Mouse (Mus musculus): ENCODE results near the gene Olfr774. TPM values are rescaled to one million over a fixed set of nuclear protein-coding genes. Genes with fewer than 3 reads are reported as not detected.

Gene Olfr774
- polyA plus RNA-seq (2021; fragmentation: Nextera tagmentation) = not detected in 2 replicates
- long read RNA-seq, experiment 1 = 0 reads
- long read RNA-seq, experiment 2 = 0 reads

DNA sequence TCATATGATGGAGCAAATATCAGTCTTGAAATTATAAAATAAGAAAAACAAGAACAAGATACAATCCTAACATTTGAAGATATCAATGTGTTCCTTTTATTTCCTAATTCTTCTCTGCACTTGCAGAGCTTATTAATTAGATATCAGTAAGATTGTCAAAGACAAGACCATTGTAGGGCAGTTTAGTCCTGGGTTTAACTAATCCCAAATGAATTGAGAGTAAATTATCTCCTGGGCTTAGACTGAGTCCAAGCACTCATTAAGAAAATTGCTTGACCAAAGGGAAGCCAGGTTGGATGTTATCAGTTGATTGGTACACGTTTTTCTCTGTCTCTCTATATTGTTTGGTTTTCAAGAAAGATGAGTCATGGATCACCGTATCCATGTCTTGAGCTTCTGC lies at the start of gene Olfr774:
Gene Olfr774, plus strand, starts transcription at position 301 of the 400 bp plus-strand sequence.

DNA sequence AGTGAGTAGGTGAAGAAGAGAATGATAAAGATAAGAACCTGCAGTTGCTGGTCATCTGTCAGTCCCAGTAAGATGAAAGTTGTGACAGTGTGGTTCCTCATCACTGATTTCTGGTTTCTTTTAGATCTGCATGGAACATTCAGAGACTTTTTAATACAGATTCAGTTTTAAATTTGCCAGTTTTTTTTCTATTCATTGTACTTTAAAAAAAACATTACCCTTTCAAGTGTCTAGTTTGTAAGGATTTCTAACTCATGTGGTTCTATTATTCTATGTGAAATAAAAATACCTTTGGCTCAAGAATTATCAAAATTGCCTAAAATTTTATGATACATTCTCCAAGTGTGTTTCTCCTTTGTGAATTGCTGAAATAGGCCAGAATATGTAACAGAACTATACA lies 48.7 kb upstream of the Olfr774 start, which contains the start of gene Olfr773:
Gene Olfr773, minus strand, starts transcription at position 101 of the 400 bp plus-strand sequence.

DNA sequence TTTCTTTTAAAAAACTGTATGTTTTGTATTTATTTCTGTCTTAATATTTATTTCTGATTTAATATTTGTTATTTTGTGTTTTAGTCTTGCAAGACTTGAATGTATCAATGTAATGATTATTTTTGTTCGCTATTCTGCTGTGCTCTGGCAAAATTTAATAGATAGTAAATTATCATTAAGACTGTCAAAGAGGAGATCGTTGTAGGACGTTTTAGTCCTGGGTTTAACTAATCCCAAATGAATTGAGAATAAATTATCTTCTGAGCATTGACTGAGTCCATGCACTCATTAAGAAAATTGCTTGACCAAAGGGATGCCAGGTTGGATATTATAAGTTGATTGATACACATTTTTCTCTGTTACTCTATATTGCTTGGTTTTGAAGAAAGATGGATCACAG lies 12.1 kb downstream of the Olfr774 start, which contains the start of gene Olfr775:
Gene Olfr775, plus strand, starts transcription at position 301 of the 400 bp plus-strand sequence.

DNA sequence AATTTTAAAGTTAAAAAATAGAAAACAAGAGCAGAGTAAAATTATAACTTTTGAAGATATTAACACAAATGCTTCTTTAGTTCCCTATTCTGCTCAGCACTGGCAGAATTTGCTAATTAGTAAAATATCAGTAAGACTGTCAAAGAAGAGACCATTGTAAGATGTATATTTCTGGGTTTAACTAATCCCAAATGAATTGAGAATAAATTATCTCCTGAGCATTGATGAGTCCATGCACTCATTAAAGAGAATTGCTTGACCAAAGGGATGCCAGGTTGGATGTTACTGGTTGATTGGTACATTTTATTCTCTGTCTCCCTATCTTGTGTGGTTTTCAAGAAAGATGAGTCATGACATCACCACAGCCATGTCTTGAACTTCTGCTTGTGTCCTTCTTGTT lies 22.8 kb downstream of the Olfr774 start, which contains the start of gene Olfr776:
Gene Olfr776, plus strand, starts transcription at position 301 of the 400 bp plus-strand sequence.

DNA sequence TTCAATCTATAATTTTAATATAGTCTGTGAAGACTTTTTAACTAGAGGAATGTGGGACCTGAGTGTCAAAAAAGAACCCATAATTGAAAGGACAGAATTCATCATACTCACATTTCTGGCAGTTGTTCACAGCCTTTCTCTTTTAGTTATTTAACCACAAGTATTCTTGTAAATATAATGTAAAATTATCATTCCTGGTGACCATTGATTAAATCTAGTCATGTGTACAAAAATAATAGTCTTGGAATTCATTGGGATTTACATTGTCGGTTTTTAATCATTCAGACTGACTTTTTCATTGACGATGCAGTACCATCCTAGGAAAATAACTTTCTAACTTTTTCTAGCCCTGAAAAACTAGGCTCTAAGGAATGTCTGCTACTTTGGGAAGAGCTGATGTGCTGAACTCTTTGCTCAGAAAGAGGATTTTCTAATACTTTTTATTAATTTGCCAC lies 35.1 kb downstream of the Olfr774 start, which contains the start of gene Olfr777:
Gene Olfr777, minus strand, starts transcription at position 405 of the 455 bp plus-strand sequence.

Other genes starting within 250 kb of the Olfr774 start
- not detected in 2 replicates for gene Olfr9, start 246.8 kb upstream of the Olfr774 start, polyA plus RNA-seq (2021; fragmentation: Nextera tagmentation)
- not detected in 2 replicates for gene Olfr763, start 225.4 kb upstream of the Olfr774 start, polyA plus RNA-seq (2021; fragmentation: Nextera tagmentation)
- not detected in 2 replicates for gene Olfr764-ps1, start 196.3 kb upstream of the Olfr774 start, polyA plus RNA-seq (2021; fragmentation: Nextera tagmentation)
- not detected in 2 replicates for gene Olfr765, start 186.2 kb upstream of the Olfr774 start, polyA plus RNA-seq (2021; fragmentation: Nextera tagmentation)
- gene Olfr766-ps1, start 167.2 kb upstream of the Olfr774 start, polyA plus RNA-seq (2021; fragmentation: Nextera tagmentation) = not detected in 2 replicates
- gene Olfr767, start 153.3 kb upstream of the Olfr774 start, polyA plus RNA-seq (2021; fragmentation: Nextera tagmentation) = not detected in 2 replicates
- gene Olfr768, start 136.8 kb upstream of the Olfr774 start, polyA plus RNA-seq (2021; fragmentation: Nextera tagmentation) = not detected in 2 replicates
- not detected in 2 replicates for gene Olfr769, start 118.3 kb upstream of the Olfr774 start, polyA plus RNA-seq (2021; fragmentation: Nextera tagmentation)
- not detected in 2 replicates for gene Olfr770, start 97.2 kb upstream of the Olfr774 start, polyA plus RNA-seq (2021; fragmentation: Nextera tagmentation)
- not detected in 2 replicates for gene Olfr771, start 71.5 kb upstream of the Olfr774 start, polyA plus RNA-seq (2021; fragmentation: Nextera tagmentation)
- not detected in 2 replicates for gene Olfr772, start 58.3 kb upstream of the Olfr774 start, polyA plus RNA-seq (2021; fragmentation: Nextera tagmentation)
- not detected in 2 replicates for gene Olfr773, start 48.8 kb upstream of the Olfr774 start, polyA plus RNA-seq (2021; fragmentation: Nextera tagmentation)
- not detected in 2 replicates for gene Olfr775, start 12.2 kb downstream of the Olfr774 start, polyA plus RNA-seq (2021; fragmentation: Nextera tagmentation)
- not detected in 2 replicates for gene Olfr776, start 22.9 kb downstream of the Olfr774 start, polyA plus RNA-seq (2021; fragmentation: Nextera tagmentation)
- not detected in 2 replicates for gene Olfr777, start 35.3 kb downstream of the Olfr774 start, polyA plus RNA-seq (2021; fragmentation: Nextera tagmentation)
- gene Olfr780, start 81.9 kb downstream of the Olfr774 start, polyA plus RNA-seq (2021; fragmentation: Nextera tagmentation) = not detected in 2 replicates
- gene Olfr781, start 92.7 kb downstream of the Olfr774 start, polyA plus RNA-seq (2021; fragmentation: Nextera tagmentation) = not detected in 2 replicates
- not detected in 2 replicates for gene Olfr782, start 112.6 kb downstream of the Olfr774 start, polyA plus RNA-seq (2021; fragmentation: Nextera tagmentation)
- not detected in 2 replicates for gene Olfr784, start 147.9 kb downstream of the Olfr774 start, polyA plus RNA-seq (2021; fragmentation: Nextera tagmentation)
- gene Olfr785, start 169.2 kb downstream of the Olfr774 start, polyA plus RNA-seq (2021; fragmentation: Nextera tagmentation) = not detected in 2 replicates
- gene Olfr786, start 191.1 kb downstream of the Olfr774 start, polyA plus RNA-seq (2021; fragmentation: Nextera tagmentation) = not detected in 2 replicates
- gene Olfr787, start 225.7 kb downstream of the Olfr774 start, polyA plus RNA-seq (2021; fragmentation: Nextera tagmentation) = not detected in 2 replicates
- not detected in 2 replicates for gene Olfr788, start 234.8 kb downstream of the Olfr774 start, polyA plus RNA-seq (2021; fragmentation: Nextera tagmentation)
- not detected in 2 replicates for gene Olfr789, start 248.5 kb downstream of the Olfr774 start, polyA plus RNA-seq (2021; fragmentation: Nextera tagmentation)

Measured in layer of hippocampus, adult 6 months (tissue).